Mouse (Mus musculus): ENCODE data around the gene Hs3st4.

GRCm38 (mm10) chr7:123982461-123983038 is at the start of gene Hs3st4:
- TF ChIP-seq POLR2A (IDR thresholded peaks at IDR 0.05; ENCODE audit: borderline replicate concordance, low read depth, low read length) (no peak), CTCF (IDR thresholded peaks at IDR 0.05; ENCODE audit: low read depth, low read length) (no peak)
